Mouse (Mus musculus): Measurements from ENCODE around the gene Ipo9.

DNA sequence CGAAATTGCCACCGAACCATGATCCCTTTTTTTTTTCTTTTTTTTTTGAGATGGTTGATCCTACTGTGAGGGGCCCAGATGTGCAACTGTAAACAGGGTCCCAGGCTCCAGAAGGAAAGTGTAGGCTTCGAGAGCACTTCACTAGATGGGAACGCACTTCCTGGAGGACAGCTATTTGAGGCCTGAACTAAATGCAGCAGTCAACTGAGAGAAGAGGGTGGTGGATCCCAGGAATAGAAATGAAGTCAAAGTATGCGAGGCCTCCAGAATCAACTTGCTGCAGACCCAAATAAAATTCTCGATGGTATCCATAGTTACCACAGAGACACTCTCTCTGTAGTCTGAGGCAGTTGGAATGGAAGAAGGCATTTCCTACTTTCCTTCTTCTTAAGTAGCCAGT lies 8.5 kb upstream of the Ipo9 start:
- TF ChIP-seq CTCF (conservative IDR thresholded peaks at IDR 0.05; ENCODE audit: low read length), result no peak
- TF ChIP-seq NANOG (IDR thresholded peaks at IDR 0.05; ENCODE audit: borderline replicate concordance, low read length), result no peak
